Mouse (Mus musculus): Measurements from ENCODE around the gene Chl1. TPM values are rescaled to one million over a fixed set of nuclear protein-coding genes. Genes with fewer than 3 reads are reported as not detected.

Chl1 gene
- polyA plus RNA-seq, 1 experiment from 2014 or later: 127 TPM

DNA sequence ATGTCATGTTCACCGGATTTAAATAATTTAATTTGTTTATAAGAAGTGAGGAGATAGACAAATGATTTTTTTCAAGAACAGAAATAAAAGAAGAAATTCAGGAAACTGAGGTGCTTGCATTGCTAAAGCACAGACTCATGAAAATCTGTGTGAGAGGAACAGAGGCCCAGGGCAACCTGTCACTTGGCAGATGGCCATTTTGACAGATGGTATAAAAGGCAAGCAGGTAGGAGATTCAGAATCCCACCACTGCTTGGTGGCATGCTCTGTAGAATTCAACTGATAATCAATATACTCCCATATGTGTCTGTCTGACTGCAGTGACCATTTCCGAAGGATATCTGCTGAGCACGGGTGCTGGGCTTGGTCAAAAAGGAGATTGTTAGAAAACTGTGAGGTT lies 162.7 kb downstream of the Chl1 start:
- H3K9ac ChIP-seq (replicated peaks; ENCODE audit: low read depth, low read length): no peak overlapping the region

DNA sequence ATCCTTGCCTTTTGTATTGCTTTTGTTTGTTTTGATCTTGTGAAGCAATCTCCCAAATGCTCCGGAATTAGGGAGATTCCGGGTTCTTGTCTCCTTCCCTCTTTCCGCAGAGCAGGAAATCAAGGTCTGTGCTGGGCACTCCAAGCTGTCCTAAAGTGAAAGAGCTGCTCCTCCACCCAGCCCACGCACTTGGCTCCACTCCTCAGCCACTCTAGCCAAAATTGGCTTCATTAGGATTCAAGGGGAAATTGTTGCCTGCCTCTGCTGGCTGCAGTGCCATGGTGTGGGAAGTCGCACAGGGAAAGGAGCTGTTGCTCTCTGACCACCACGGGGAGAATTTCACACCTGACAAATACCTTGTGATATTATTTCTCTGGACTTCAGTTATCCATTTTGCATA lies 163.9 kb downstream of the Chl1 start:
- WGBS: 32% methylated on average over 6 of the region's 6 CpGs
- H3K9ac ChIP-seq (replicated peaks; ENCODE audit: low read depth, low read length): no peak overlapping the region
- H3K27me3 ChIP-seq (replicated peaks; ENCODE audit: control insufficient read depth, insufficient read depth, low read length): no peaks in the 10 kb centered on the region
- peaks cover 12% of the 10 kb centered on the region for H3K4me1 ChIP-seq (replicated peaks; ENCODE audit: control insufficient read depth, insufficient read depth, low read length)
- H3K4me2 ChIP-seq (ENCODE audit: low read length): no peak overlapping the region
- no peak overlapping the region for H3K4me3 ChIP-seq (replicated peaks; ENCODE audit: low read length)
- peaks cover 4% of the 10 kb centered on the region; the same call in 1 of the 2 replicates for H3K36me3 ChIP-seq (ENCODE audit: control insufficient read depth, insufficient read depth)
- H3K9me3 ChIP-seq (ENCODE audit: control insufficient read depth, low read length): no peaks in the 10 kb centered on the region
- peak; percentile 57 for ATAC-seq
- H3K27ac ChIP-seq (ENCODE audit: low read length): no peak overlapping the region

More for the DNA sequence above, 162.7 kb downstream of the Chl1 start:
- no peak overlapping the region for H3K4me3 ChIP-seq (replicated peaks; ENCODE audit: low read length)
- no peak for ATAC-seq
- no peaks in the 10 kb centered on the region for H3K9me3 ChIP-seq (ENCODE audit: control insufficient read depth, low read length)
- no peaks in the 10 kb centered on the region for H3K27me3 ChIP-seq (replicated peaks; ENCODE audit: control insufficient read depth, insufficient read depth, low read length)
- H3K4me1 ChIP-seq (replicated peaks; ENCODE audit: control insufficient read depth, insufficient read depth, low read length): peaks cover 12% of the 10 kb centered on the region
- H3K4me2 ChIP-seq (ENCODE audit: low read length): no peak overlapping the region
- H3K27ac ChIP-seq (ENCODE audit: low read length): no peak overlapping the region
- peaks cover 4% of the 10 kb centered on the region; the same call in 1 of the 2 replicates for H3K36me3 ChIP-seq (ENCODE audit: control insufficient read depth, insufficient read depth)
- 84% methylated on average over 3 of the region's 3 CpGs for WGBS

- Histone ChIP-seq H3K4me3 (replicated peaks; ENCODE audit: low read length) (no peak overlapping the region), H3K9ac (replicated peaks; ENCODE audit: low read depth, low read length) (no peak overlapping the region), H3K4me2 (ENCODE audit: low read length) (no peak overlapping the region), H3K36me3 (ENCODE audit: control insufficient read depth, insufficient read depth) (peaks cover 2% of the 10 kb centered on the region; the same call in 1 of the 2 replicates), H3K27ac (ENCODE audit: low read length) (no peak overlapping the region), H3K27me3 (replicated peaks; ENCODE audit: control insufficient read depth, insufficient read depth, low read length) (no peaks in the 10 kb centered on the region), H3K4me1 (replicated peaks; ENCODE audit: control insufficient read depth, insufficient read depth, low read length) (peaks cover 12% of the 10 kb centered on the region), H3K9me3 (ENCODE audit: control insufficient read depth, low read length) (no peaks in the 10 kb centered on the region)
- no peak for ATAC-seq
- 94% methylated on average over 2 of the region's 2 CpGs for WGBS
Measured at GRCm38 (mm10) chr6:103675145-103675544, 164.8 kb downstream of the Chl1 start.

GRCm38 (mm10) chr6:103676664-103677063 lies 166.3 kb downstream of the Chl1 start:
- Histone ChIP-seq H3K36me3 (ENCODE audit: control insufficient read depth, insufficient read depth) (no peaks in the 10 kb centered on the region), H3K27me3 (replicated peaks; ENCODE audit: control insufficient read depth, insufficient read depth, low read length) (no peaks in the 10 kb centered on the region), H3K4me2 (ENCODE audit: low read length) (no peak overlapping the region), H3K9ac (replicated peaks; ENCODE audit: low read depth, low read length) (no peak overlapping the region), H3K27ac (ENCODE audit: low read length) (peak overlapping the region; percentile 67), H3K4me1 (replicated peaks; ENCODE audit: control insufficient read depth, insufficient read depth, low read length) (peaks cover 12% of the 10 kb centered on the region), H3K9me3 (ENCODE audit: control insufficient read depth, low read length) (no peaks in the 10 kb centered on the region), H3K4me3 (replicated peaks; ENCODE audit: low read length) (no peak overlapping the region)
- peak; percentile 88 for ATAC-seq
- WGBS: 23% methylated on average over 5 of the region's 5 CpGs

GRCm38 (mm10) chr6:103677072-103677471 lies 166.7 kb downstream of the Chl1 start:
- no peak for ATAC-seq
- no peaks in the 10 kb centered on the region for H3K27me3 ChIP-seq (replicated peaks; ENCODE audit: control insufficient read depth, insufficient read depth, low read length)
- H3K9me3 ChIP-seq (ENCODE audit: control insufficient read depth, low read length): no peaks in the 10 kb centered on the region
- WGBS: 81% methylated on average over 1 of the region's 1 CpGs
- peaks cover 12% of the 10 kb centered on the region for H3K4me1 ChIP-seq (replicated peaks; ENCODE audit: control insufficient read depth, insufficient read depth, low read length)
- H3K9ac ChIP-seq (replicated peaks; ENCODE audit: low read depth, low read length): no peak overlapping the region
- no peak overlapping the region for H3K4me2 ChIP-seq (ENCODE audit: low read length)
- no peak overlapping the region for H3K4me3 ChIP-seq (replicated peaks; ENCODE audit: low read length)
- no peaks in the 10 kb centered on the region for H3K36me3 ChIP-seq (ENCODE audit: control insufficient read depth, insufficient read depth)
- peak overlapping the region; percentile 63 for H3K27ac ChIP-seq (ENCODE audit: low read length)

DNA sequence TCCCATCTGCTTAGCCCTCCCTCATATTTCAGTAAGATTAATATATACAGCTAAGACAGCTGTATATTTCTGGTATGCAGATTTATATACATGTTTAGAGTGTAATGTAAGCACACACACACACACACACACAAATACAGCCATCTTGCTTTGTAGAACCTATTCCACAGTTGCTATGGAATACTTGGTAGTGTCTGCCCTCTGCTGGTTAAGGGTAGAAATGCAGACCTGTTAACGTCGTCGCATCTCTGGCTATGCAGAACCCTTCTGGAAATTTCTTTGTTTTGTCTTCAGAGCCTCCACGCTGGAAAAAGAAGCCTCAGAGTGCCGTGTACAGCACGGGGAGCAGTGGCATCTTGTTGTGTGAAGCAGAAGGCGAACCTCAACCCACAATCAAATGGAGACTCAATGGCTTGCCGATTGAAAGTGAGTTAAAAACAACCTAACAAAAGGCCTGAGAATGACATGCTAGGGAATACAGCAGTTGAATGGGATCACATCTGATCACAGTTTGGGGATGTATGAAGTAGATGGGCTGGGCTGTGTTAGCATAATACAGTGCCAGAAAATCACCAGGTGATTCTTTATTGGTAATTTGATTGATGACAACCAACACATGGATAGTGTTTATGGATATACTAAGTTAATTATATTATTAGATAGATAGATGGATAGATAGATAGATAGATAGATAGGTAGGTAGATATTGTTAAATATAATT lies 172.6 kb downstream of the Chl1 start:
- Histone ChIP-seq H3K4me3 (replicated peaks; ENCODE audit: low read length) (no peak overlapping the region), H3K27ac (ENCODE audit: low read length) (peak overlapping the region; percentile 31; the same call in 1 of the 2 replicates)

GRCm38 (mm10) chr6:103692511-103692910 lies 182.1 kb downstream of the Chl1 start:
- H3K36me3 ChIP-seq (ENCODE audit: control insufficient read depth, insufficient read depth): peaks cover 12% of the 10 kb centered on the region
- no peak overlapping the region for H3K4me3 ChIP-seq (replicated peaks; ENCODE audit: low read length)
- no peak for ATAC-seq
- no peak overlapping the region for H3K9ac ChIP-seq (replicated peaks; ENCODE audit: low read depth, low read length)
- H3K4me1 ChIP-seq (replicated peaks; ENCODE audit: control insufficient read depth, insufficient read depth, low read length): no peaks in the 10 kb centered on the region
- H3K27me3 ChIP-seq (replicated peaks; ENCODE audit: control insufficient read depth, insufficient read depth, low read length): no peaks in the 10 kb centered on the region
- no peak overlapping the region for H3K27ac ChIP-seq (ENCODE audit: low read length)
- no peak overlapping the region for H3K4me2 ChIP-seq (ENCODE audit: low read length)
- WGBS: 90% methylated on average over 3 of the region's 3 CpGs
- no peaks in the 10 kb centered on the region for H3K9me3 ChIP-seq (ENCODE audit: control insufficient read depth, low read length)

More for the DNA sequence above, 172.6 kb downstream of the Chl1 start:
- Histone ChIP-seq H3K4me1 (replicated peaks; ENCODE audit: control insufficient read depth, insufficient read depth, low read length) (peaks cover 3% of the 10 kb centered on the region; the same call in 1 of the 2 replicates), H3K4me2 (ENCODE audit: low read length) (no peak overlapping the region), H3K9ac (replicated peaks; ENCODE audit: low read depth, low read length) (no peak overlapping the region; the same call in 1 of the 2 replicates), H3K9me3 (ENCODE audit: control insufficient read depth, low read length) (no peaks in the 10 kb centered on the region), H3K27me3 (replicated peaks; ENCODE audit: control insufficient read depth, insufficient read depth, low read length) (no peaks in the 10 kb centered on the region), H3K36me3 (ENCODE audit: control insufficient read depth, insufficient read depth) (no peaks in the 10 kb centered on the region; the same call in 1 of the 2 replicates)
- WGBS: 14% methylated on average over 8 of the region's 8 CpGs
- ATAC-seq: peak; percentile 86

DNA sequence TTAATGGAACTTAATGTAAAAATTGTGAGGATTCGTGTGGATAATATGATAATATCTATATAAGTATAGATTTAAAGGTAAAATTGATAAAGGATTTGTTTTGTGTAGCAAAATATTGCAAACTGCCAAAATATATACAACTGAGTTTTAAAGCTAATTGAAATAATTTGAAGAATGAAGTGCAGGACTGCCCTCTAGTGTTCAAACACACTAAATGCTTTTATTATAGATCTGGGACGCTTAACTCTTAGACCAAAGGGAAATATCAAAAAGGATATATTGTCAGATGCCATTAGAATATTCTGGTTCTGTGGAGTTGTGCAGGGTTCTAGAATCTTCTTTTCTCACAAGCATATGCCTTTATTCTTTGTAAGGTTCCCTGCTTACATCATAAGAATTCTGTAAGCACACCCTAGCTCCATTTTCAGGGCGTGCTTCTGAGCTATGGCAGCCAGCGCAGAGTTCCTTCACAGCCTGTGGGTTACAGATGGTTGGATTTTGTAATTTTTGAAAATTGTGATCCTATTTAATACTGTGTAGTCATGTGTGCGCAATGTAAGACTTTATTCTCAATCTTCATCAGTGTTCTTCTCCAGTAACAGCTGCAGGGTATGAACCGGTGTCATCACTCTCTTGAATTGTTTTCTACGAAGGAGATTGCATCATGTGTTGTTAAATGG lies 187.1 kb downstream of the Chl1 start:
- Histone ChIP-seq H3K27me3 (replicated peaks; ENCODE audit: control insufficient read depth, insufficient read depth, low read length) (no peaks in the 10 kb centered on the region), H3K9me3 (ENCODE audit: control insufficient read depth, low read length) (no peaks in the 10 kb centered on the region), H3K4me3 (replicated peaks; ENCODE audit: low read length) (no peak overlapping the region), H3K27ac (ENCODE audit: low read length) (no peak overlapping the region), H3K9ac (replicated peaks; ENCODE audit: low read depth, low read length) (no peak overlapping the region), H3K36me3 (ENCODE audit: control insufficient read depth, insufficient read depth) (peaks cover 11% of the 10 kb centered on the region), H3K4me2 (ENCODE audit: low read length) (no peak overlapping the region), H3K4me1 (replicated peaks; ENCODE audit: control insufficient read depth, insufficient read depth, low read length) (no peaks in the 10 kb centered on the region)
- 67% methylated on average over 7 of the region's 7 CpGs for WGBS
- peak; percentile 54 for ATAC-seq

DNA sequence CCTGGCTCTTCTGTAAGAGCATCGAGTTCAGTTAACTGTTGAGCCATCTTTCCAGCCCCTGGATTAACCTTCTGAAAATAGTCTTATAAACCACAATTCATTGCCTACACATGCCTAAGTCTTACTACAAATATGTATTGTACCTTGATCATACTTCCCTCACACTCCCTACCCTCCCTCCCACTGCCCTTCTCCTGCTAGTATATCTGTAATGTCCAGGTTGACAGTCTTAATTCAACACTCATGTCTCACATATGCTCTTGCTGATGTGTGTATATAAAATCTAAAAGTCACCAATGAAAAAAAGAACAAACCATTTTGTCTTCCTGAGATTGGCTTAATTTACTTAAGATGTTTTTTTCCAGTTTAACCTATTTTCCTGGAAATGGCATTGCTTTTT lies 189.1 kb downstream of the Chl1 start:
- H3K9ac ChIP-seq (replicated peaks; ENCODE audit: low read depth, low read length): no peak overlapping the region
- no peaks in the 10 kb centered on the region for H3K27me3 ChIP-seq (replicated peaks; ENCODE audit: control insufficient read depth, insufficient read depth, low read length)
- H3K9me3 ChIP-seq (ENCODE audit: control insufficient read depth, low read length): no peaks in the 10 kb centered on the region
- no peak overlapping the region for H3K27ac ChIP-seq (ENCODE audit: low read length)
- peaks cover 2% of the 10 kb centered on the region; the same call in 1 of the 2 replicates for H3K36me3 ChIP-seq (ENCODE audit: control insufficient read depth, insufficient read depth)
- WGBS: 95% methylated on average over 1 of the region's 1 CpGs
- no peak for ATAC-seq
- H3K4me2 ChIP-seq (ENCODE audit: low read length): no peak overlapping the region
- H3K4me3 ChIP-seq (replicated peaks; ENCODE audit: low read length): no peak overlapping the region
- no peaks in the 10 kb centered on the region for H3K4me1 ChIP-seq (replicated peaks; ENCODE audit: control insufficient read depth, insufficient read depth, low read length)
